Mouse (Mus musculus) activated CD4-positive, CD25-positive, alpha-beta regulatory T cell, adult 4 months (primary cell): ENCODE results near the gene Tmem233. TPM values are rescaled to one million over a fixed set of nuclear protein-coding genes. Genes with fewer than 3 reads are reported as not detected.
A peak's percentile ranks its signal among the peaks of the same experiment; 100 is the strongest.

Experiments
- ATAC-seq: one replicate; pipeline ENCODE4 v1.8.0; 2017
- polyA plus RNA-seq, 2 experiments: library from polyadenylated mRNA; unstranded; fragments of 100-300 nt; shearing (Covaris generic); gene quantifications; one replicate each; pipeline ENCODE4 v1.2.1; 2017

Gene Tmem233
- polyA plus RNA-seq, 2 experiments from 2014 or later, result not detected

DNA sequence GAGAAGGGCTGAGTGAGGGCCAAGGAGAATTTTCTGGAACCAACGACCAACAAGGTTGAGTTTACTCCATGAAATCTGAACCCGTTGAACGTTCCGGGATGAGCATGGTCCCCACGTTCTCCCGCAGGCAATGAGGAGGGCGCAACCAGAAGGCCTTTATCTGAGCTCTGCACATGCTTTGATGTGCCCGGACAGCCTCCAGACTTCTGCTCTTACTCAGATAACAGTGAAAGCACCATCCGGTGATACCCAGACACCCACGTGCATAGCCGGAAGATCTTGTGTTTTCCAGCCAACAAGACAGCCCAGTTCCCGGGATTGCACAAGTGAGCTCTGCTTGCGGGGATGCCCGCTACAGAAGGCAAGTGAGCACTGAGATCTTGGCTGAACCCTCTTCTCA lies 56.5 kb downstream of the Tmem233 start:
- no peak for ATAC-seq

DNA sequence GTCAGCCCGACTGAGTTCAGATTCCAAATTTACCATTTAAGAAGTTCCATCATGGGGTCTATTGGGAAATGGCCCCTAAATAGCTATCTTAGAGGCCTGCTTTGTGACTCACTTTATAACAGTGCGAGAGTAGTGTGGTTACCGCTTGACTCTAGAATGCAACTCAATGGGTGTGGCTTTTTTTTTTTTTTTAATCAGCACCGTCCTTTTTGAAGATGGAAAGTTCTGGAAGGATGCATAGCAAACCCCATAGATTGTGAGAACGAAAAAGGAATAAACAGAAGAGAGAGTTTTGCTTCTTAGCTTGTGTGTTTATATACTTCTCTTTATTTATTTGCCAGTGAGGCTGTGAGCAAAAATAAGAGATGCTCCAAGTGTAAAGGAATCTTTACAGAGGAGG lies 56.9 kb downstream of the Tmem233 start:
- no peak for ATAC-seq

DNA sequence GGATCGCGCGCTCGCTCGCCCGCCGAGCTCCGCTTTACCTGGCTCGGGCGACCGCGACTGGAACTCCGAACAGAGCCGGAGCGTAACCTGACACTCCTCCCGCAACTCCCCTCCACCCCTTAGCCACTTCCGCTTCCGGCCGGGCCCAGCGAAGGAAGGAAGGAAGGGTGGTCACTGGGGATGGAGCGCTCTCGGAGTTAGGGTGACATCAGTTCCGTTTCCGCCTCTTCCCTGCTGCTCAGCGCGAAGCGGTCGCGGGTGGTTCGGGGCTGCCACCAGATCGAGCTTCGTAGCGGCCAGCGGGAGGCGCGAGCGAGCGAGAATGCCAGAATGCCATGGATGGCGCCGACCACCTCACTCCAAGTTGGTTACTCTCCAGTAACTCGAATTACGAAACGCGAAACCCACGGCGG lies 58.7 kb downstream of the Tmem233 start, which contains the start of gene Prkab1:
Gene Prkab1, minus strand, starts transcription at position 182 of the 413 bp plus-strand sequence.
- ATAC-seq, result peak; percentile 86

DNA sequence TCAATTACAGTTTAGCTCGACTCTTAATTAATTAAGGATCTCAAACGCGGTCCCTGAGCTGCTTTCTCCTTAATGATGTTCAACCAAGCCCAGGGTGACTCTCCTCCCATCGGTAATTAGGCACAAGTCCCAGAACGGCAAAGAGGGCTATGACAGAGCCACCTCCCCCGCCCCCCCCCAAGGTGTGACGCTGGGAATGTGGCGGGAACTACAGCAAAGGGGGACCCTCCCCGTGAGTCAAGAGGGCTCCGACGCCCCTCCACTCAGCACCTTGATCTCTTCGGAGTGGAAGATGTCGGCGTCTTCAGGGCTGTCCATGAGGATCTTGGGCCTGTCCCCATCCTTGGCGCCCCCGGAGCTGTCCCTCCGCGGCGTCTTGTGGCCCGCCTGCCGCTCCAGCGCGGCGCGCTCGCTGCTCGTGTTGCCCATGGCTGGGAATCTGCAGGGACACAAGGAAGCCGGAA lies 59.2 kb downstream of the Tmem233 start:
- ATAC-seq, result no peak

DNA sequence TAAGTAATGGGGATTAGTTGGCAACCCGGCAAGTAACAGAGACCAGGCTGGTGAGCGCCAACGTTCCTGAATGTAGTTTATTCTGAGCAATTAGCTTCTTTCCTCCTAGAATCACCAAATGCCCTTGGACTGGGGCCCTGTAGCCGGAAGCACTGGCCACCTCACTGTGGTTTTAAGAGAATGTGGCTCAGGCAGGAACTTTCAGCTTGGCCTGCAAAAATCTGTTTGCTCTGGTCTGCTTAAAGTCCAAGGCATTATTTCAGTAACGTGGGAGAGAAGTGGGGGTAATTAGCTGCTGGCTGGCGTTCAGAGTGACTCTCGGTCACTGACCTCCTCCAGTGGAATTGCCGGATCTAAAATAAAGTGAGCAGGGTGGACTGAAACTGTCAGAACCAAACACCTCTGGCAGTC lies 59.8 kb downstream of the Tmem233 start:
- ATAC-seq, result no peak

DNA sequence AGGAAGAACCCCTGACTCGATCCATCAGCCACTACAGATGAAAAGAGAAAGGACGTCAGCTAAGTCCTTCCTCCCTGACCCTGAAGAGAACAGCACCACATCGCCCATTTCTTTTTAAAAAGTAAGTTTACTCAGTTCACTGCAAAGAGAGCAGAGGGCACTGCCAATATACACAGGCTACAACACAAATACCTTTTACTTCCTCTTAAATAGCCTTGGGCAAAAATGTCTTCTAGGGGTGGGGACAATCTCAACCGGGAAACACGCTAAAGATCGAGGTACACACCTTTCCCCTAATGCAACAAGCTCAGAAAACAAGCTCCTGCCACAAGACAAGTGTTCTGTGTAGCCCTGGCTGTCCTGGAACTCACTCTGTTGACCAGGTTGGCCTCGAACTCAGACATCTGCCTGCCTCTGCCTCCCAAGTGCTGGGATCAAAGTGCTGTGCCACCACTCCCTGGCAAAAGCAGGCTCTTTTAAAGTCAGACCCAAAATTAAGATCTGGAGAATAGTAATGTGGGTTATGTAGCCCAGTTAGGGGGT lies 60.3 kb downstream of the Tmem233 start:
- ATAC-seq, result no peak

DNA sequence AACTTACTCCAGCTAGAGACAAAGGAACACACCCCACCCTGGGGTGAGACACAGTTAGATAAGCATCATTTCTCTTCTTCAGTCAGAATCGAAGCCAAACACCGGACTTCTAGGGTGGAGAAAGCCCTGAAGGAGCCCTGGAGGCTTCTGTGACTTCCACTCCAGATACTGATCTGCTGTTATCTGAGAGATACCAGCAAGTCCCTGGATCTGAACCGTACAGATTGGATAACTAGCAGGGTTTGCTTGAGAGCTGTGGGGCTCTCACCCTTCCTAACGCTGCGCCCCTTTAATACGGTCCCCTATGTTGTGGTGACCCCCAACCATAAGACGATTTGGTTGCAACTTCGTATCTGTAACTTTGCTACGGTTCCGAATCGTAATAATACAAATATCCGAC lies 60.9 kb downstream of the Tmem233 start:
- no peak for ATAC-seq

DNA sequence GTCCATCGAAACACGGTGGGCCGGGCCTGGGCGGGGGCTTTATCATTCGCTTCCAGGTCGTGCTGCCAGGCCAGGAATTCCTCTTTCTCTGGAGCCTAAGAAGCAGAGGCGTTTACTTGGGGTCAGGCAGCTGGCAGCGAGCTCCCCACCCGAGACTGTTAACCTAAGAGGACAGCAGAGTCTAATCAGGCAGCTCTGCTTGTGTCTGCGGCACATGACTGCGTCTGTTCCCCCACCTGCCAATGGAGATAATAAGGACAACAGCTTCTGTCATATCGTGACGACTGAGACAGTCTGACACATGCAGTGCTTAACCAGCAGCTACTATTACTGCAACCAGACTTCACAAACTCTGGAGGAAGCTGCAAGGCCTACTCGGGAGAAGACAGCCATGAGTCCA lies 61.5 kb downstream of the Tmem233 start:
- ATAC-seq, result no peak

DNA sequence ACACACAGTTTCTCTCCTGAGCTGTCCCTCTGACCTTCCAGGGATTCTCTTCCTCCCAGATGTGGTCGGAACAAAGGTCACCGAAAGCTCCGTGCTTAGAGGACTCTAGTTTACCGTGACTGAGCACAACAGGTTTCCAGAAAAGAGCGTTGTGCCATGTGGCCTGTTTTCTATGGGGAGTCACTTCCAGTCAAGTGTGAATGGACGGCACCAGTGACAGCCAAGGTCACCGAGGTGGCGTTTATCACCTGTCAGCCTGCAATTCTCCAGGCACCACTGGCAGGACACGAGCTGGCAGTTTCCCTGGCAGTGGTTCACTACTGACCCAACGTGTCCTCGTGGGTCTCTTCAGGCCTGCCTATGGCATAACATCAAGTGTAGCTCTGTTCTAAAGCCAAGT lies 63.7 kb downstream of the Tmem233 start:
- ATAC-seq, result no peak

DNA sequence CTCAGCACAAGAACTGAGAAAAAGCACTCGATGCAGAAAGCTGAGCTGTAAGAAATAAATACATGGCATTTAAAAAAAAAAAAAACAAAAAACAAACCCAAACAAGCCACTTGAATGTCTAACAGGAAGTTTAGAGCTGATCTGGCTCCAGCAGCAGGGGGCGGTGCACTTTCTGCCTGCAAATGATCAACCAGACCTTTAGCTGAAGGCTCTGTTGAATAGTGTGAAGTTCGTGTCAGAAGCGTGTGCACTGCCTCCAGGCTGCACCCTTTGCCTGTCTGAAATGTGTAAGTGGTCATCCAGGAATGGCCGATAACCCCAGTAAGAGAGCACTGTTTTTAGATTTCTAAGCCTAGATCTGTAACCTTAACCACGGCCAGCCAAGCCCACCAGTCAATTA lies 64.3 kb downstream of the Tmem233 start:
- ATAC-seq, result no peak

DNA sequence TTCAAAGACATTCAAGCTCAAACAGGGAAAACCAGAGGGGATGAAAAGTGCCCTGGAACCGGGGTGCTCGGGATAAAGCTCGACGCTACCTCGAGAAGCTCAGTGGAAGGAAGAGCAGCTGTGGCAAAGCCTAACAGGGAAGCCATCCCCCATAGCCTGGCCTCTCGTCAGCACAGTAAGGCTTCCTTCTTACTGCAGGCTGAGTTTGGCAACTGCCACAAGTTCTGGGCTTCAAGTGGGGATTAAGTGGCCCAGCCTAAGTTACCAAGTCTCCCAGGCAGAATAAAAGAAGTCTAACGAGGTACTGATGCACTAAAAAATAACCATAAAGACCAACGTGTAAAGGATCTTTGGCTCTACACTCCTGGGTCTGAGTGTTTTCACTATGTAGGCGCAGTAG lies 64.8 kb downstream of the Tmem233 start:
- no peak for ATAC-seq

DNA sequence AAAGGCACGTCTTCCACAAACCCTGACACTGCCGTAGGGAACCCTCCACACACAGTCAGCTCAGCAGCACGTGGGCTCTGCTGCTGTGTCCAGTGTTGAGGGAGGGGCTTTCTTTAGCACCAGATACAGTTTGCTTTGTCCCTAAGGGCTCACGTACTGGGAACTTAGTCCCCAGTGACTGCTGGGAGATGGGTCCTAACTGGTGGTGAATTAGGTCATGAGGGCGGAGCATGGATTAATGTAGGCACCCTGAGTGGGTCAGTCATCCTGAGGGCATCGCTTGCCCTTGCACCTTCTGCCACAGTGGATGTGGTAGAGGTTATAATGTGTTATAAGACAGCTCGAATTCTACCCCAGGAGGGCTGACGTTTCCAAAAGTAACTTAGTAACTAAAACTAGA lies 65.7 kb downstream of the Tmem233 start:
- no peak for ATAC-seq

DNA sequence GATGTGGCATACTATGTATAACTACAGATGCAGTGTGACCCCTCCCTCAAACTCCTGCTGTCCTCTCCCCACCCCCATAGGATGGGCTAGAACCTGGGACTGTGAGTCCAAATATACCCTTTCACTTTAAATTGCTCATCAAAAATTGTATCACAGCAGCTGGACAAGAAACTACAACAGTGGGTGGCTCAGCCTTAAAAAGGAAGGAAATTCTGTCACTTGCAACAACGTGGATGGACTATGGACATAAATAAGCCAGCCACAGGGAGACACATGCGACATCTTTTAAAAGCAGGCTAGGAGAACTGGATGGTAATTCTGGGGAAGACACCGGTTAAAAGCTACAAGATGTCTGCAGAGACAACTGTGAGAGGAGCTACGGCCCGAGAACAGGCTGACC lies 66.5 kb downstream of the Tmem233 start:
- no peak for ATAC-seq

DNA sequence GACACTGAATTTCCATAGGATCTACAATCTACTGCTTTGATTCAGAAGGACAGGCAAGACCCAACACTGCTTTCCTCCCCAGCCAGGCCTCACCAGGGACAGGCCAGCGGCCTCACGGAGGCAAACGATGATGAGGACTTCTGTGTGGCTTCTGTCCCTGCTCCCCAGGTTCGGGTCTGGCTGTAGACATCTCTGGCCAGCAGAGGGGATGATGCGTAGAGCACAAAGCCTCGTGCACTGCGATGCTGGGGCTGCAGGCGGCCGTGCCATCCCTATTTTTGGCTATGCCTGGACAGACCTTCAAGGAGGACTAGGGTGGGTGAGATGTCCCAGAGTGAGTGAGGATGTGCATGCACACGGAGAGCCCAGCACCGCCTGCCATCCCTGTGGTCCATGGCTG lies 68.8 kb downstream of the Tmem233 start:
- no peak for ATAC-seq

DNA sequence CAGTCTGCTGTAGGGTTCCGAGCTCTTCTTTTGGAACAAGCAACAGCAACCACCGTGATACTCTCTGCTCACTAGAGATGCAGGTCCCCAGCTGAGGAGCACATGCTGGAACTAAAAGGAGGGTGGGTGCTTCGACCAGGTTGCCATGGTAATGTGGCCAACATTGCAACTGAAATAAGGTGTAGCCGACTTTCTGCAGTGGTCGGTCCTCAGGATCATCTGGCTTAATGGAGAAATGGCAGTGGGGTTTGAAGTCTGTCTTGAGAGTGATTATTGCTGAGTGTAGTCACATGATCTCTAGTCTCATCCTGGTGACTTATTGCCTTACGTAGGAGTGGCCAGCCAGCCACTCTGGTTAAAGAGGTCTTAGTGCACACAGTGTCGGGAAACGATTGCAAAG lies 69.2 kb downstream of the Tmem233 start:
- ATAC-seq, result no peak

DNA sequence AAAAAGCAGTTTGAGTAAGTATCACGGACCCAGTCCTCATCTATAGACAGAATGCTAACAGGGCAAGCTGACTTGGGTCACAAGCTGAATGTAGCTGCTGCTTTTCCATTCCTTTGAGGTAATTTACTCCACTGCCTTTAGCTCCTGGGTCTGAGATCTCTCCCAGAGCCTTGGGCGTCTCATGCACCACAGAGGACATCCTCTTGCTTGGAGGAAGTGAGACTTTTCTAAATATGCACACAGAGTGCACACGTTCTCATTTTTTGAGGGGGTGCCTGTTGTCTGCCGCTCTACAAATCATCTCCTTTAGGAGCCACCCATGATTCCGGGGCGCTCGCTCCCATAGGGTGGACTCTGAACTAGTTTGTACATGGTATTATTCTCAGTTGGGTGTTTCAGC lies 70.5 kb downstream of the Tmem233 start:
- ATAC-seq, result no peak

DNA sequence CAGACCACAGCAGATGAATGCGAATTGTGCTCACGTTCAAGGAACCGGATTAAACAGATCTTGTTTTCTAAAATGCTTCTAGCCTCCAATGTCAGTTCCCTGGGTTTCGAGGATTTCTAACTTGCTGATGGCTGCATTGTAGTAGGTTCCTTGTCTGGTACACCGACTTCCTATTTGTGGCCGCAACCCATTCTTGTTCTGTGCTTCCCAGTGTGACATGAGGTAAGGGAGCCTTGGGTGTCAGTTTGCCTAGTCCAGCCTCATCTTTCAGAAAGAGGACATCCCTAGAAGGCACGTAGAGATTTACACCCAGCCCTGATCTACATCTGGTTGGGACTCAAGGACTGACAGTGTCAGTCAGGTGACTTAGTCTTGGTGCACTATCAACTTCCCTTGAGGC lies 71.3 kb downstream of the Tmem233 start:
- ATAC-seq, result no peak

DNA sequence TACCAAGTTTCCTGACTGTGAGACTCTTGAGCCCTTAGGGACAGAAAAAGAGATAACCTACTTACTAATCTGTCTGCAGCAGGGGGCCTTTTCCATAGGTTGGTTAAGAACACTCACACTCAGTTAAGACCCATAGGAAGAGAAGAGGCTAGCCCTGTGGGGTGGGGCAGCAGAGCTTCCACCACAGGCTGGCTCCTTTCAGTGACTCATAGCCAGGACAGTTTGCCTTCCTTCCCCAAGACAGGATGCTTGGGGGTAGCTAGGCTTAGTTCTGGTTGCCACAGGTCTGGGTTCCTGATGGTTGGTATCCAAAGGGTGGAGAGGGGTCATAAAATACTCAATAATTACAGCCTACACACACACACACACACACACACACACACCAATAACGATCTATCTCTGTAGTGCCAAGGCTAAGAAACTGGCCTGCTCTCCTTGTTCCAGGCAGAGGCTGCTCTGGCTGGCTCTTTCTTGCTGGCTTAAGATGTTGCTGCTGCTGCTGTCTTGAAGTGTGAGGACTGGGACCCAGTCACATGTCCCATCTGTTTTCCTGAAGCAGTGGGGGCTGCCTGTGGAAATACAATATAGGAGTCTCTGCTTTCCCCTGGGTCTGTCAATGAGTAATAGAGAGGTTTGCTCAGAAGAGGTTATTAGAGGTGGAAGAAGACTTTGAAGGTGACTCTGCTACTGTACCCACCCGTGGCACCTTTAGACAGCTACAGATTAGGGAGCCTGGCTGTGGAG lies 73.0 kb downstream of the Tmem233 start:
- no peak for ATAC-seq

DNA sequence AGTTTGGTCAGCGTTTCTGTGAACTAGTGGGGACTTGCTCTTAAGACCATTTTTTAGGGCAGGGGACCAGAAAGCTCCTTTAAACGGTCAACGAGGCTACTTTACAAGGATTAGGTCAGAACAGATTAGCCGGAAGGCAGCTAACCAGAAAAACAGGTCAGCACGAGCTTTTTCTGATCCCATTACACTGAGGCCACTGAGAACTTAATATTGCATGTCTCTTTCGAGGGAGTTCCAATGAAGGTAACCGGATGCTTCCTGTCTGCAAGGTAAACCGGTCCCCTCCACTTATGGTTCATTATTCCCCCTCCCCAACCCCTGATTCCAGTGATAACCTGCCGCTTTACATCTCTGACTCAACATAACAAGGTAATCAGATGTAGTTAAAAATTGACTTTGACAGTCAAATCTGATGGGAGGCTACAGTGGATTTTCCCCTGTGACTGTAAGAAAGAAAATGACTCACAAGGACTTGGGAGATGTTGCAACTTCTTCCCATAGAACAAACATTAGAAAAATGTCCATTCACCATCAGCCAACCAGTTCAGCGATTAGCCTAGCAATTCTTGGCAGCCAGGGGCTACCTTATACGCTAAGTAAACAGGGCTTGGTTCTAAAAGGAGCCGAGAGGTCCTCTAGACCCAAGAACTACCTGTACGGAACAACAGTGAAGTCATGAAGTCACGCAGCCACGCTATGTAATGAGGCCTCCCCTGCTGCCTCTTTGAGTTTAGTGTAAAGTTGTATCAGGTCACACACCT lies 73.8 kb downstream of the Tmem233 start:
- ATAC-seq, result no peak

DNA sequence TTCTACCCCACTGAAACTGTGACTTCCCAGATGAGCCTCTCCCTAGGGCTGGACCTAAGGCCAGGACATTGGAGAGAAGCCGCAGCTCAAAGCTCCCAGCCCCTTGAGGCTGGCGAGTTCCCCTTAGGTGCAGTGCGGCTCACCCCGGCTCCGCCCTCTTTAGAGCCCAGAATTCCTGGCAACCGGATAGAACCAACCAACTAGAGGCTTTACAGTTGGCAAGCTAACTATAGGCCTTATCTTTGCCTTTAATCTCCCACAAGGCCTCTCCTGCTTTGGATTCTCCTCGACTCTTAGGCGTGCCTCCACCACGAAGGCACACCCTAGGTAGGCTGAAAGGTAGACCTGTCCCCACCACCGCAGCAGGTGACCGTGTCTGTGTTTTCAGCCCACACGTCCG lies 75.3 kb downstream of the Tmem233 start:
- ATAC-seq, result no peak

DNA sequence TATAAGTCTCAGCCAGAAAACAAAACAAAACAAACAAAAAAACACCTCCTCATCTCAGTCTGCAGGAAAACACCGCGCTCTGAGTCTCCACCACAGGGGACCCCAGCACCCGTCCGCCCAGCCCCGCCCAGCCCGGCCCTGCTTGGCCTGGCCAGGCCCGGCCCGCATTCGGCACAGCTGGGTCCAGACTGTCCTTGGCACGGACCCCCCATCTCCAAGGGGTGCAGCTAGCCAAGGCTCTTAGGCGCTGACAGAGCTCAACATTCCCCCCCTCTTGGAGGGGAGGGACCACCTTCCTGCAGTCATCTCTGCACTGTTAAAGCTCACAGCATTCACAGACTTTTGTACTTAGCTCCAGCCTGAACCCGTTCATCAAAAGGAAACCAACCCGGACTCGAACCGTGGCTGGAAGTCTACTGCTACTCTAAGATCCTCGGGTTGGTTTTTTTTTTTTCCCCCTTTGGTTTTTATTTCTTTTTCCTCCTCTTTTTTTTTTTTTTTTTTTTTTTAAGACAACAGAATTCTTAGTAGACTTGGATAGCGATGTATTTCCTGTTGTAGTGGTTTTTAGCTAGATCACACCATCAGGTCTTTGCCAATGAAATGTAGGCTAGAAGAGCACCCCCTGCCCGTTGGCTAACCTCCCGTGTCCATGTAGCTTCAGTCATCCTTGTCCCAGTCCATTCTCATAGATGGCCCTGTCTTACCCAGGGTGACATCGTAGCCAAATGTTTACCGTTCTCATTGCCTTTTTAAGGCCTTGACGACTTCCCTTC lies 76.5 kb downstream of the Tmem233 start:
- no peak for ATAC-seq

DNA sequence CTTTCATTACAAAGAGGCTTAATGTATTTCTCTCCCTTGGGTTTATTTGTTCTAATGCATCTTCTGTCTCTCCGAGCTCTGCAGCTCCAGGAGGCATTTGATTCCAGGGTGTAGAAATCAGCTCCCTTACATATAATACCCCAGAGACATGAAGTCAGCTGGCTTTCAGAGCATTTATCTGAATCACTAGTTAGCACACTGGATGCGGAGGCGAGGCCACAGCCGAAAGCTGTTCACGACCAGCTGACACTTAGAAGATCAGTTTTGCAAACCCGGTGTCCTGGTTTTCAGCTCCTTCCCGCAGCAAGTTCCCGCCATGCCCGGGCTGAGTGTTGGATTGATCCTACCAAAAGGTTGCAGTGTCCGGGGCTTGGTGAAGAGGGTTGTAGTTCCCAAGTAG lies 78.8 kb downstream of the Tmem233 start:
- no peak for ATAC-seq

DNA sequence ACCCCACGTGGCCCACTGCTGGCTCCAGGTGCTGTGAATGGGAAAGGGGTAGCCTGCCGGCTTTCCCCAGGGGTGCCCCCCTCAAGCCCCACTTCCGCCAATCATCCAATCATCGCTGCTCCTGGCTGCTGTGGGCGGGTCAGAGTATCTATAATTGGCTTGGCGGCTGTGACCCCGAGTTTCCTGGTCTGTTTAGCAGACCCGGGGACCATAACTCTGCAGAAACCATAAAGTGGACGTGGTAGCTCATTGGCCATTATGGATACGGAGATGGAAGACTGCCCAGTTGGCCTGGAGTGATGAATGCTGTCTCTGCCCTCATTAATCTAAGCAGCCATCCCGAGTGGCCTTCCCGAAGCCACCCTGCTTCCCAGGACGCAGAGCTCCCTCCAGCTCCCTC lies 79.2 kb downstream of the Tmem233 start:
- no peak for ATAC-seq
